Mouse (Mus musculus) frontal cortex, postnatal 25 days (tissue): Measurements from ENCODE around the gene Tmco4.

Experiments used
- DNase-seq, 2 experiments: peaks; one replicate each; pipeline ENCODE4 v3.0.0; 2022; ENCODE audit warnings: low spot score in 2 of 2

Gene Tmco4

DNA sequence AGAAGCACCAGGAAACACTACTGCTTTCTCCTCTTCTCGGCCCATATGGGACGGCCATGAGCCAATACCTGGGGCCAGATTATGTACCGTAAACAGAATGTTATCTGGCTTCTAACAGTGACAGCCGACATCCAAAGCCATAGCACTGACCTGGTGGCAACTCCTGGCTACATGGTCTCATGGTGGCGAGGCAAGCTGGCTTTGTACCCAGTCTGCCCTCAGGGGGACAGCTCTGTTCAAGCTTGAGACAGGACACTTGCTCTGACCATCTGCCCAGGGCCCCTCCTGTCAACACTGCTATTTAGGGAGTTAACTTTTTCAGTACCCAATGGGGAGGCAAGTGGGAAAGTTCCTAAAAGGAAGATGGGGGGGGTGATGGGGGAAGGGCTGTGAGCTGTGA lies 84.6 kb downstream of the Tmco4 start:
- DNase-seq = no peak

GRCm38 (mm10) chr4:139058029-139058428 lies 85.3 kb downstream of the Tmco4 start:
- no peak for DNase-seq

DNA sequence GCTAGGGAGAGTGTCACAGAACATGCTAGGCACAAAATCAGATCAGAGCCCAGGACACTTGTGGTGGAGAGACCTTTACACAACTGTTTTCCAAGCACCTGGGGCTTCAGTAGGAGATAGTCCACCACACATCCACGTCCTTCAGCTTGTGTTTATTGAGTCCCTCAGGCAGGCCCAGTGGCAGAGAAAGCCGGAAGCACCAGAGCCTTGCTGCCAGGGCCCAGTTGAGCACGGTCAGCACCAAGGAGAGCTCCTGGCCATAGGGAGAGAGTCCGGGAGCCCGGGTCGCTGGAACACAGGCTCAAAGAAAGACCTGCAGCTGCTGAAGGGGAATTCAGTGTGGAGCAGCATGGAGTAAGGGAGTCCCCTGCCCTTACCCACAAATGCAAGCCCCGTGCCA lies 86.9 kb downstream of the Tmco4 start:
- DNase-seq = no peak

- no peak for DNase-seq
These were observed 92.1 kb downstream of the Tmco4 start for GRCm38 (mm10) chr4:139064831-139065230.

- DNase-seq = no peak
These were observed 95.6 kb downstream of the Tmco4 start for GRCm38 (mm10) chr4:139068287-139068686.

DNA sequence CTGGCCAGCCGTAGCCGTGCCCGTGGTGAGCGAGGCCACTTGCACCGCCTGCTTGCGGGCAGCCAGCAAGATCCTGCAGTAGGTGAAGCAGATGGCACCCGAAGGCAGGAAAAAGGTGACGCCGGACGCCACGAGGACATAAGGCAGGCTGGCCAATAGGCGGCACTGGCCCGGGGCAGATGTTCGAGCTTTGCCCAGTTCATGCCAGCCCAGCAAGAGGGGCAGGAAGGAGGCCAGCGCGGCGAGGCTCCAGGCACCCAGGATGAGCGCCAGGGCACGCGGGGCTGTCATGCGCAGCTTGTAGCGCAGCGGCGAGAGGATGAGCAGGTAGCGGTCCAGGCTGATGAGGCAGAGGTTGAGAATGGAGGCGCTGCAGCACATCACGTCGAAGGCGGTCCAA lies 101.4 kb downstream of the Tmco4 start:
- no peak for DNase-seq

GRCm38 (mm10) chr4:139075041-139075711 lies 102.5 kb downstream of the Tmco4 start, which contains the start of gene Htr6:
TSS of gene Htr6 (minus strand) at chr4:139075570.
- no peak for DNase-seq

DNA sequence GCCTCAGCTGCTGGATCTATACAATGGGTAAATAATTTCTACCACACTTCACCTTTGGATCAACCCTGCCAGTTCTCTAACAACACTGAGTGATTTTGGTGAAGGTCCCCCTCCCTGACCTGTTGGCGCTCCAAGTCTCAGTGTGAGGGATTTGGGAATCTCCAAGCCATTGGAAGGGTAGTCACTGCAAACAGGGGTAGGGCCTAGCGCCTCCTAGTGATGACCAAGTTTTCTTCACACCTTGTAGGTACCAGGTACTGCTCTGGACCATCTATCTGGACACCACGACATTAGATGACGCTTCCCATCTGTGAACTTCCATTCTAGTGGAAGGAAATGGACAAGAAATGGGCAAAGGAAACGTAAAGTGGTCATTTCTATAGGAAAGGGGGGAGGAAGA lies 103.2 kb downstream of the Tmco4 start:
- DNase-seq = no peak

- DNase-seq = no peak
These were observed 105.6 kb downstream of the Tmco4 start for GRCm38 (mm10) chr4:139078313-139078712.

GRCm38 (mm10) chr4:139078726-139079125 lies 106.0 kb downstream of the Tmco4 start:
- DNase-seq = no peak

GRCm38 (mm10) chr4:139079439-139079838 lies 106.8 kb downstream of the Tmco4 start:
- DNase-seq = no peak

- no peak for DNase-seq
These were observed 107.6 kb downstream of the Tmco4 start for GRCm38 (mm10) chr4:139080259-139080658.

- no peak for DNase-seq
These were observed 108.7 kb downstream of the Tmco4 start for GRCm38 (mm10) chr4:139081270-139081931.

GRCm38 (mm10) chr4:139082790-139083564 lies 110.3 kb downstream of the Tmco4 start:
- no peak for DNase-seq

DNA sequence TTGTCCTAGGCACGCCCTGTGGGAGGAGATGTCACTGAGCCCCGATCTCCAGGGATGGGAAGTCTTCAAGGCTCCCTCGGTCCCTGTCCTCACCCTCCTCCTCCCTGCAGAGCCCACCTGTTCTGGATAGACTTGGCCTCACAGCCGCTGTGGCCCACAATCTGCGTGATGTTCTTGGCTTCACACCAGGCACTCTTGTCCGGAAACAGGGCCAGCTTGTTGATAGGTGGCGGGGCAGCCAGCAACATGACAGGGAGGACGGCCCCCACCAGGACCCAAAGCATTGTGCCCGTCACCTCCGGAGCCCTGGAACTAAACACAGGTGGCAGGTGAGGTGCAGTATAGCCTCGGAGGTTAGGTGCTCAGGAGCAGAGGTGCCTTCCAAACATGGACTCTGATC lies 112.6 kb downstream of the Tmco4 start:
- DNase-seq = no peak

DNA sequence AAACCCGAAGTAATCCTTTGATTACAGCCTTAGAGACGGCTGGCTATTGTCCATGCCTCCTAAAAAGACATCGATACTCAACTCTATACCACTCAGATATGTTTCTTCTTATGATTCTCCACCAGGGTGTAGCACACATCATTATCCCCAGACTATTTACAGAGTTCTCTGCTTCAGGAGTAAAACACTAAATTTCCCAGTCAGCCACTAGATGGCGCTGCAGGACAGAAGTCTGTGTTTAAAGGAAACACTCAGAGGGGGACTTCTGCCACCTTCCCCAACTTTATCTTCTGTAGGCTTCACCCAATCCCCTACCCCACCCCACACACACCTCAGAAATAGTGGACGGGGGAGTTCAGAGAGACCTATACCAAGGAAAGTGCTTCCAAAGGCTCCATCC lies 113.3 kb downstream of the Tmco4 start:
- peak; percentile 75 to 84 for DNase-seq

DNA sequence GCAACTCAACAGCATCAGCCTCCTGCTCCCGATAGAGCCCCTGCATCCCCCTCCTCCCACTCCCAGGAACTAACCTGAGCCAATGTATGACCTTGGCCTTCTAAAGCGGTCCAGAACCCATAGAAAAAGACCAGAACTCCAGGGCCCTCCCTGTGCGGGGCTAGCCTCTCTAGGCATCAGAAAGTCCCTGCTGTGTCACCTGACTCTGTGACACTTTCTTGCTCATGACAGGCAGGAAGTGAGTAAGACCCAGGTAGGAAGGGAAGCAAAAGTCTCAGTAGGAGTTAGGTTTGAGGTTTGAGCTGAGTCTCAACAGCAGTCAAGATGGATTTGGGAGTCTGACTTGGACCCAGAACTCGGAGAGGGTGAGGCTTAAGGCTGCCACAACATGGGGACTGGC lies 114.3 kb downstream of the Tmco4 start:
- DNase-seq = no peak

- no peak for DNase-seq
These were observed 116.4 kb downstream of the Tmco4 start for GRCm38 (mm10) chr4:139088982-139089671.

- no peak for DNase-seq
These were observed 117.7 kb downstream of the Tmco4 start for GRCm38 (mm10) chr4:139090303-139090940.

GRCm38 (mm10) chr4:139091066-139091465 lies 118.4 kb downstream of the Tmco4 start:
- no peak for DNase-seq

- no peak for DNase-seq
These were observed 119.0 kb downstream of the Tmco4 start for GRCm38 (mm10) chr4:139091478-139092355.
